Mouse (Mus musculus) limb, embryonic 14.5 days (tissue): ENCODE measurements around the gene Zfhx2. TPM values are rescaled to one million over a fixed set of nuclear protein-coding genes. Genes with fewer than 3 reads are reported as not detected.

ENCODE experiments used
- ATAC-seq: fragments of 200-750 bp; cut with Nextera tagmentation; 2 replicates; pipeline ENCODE4 v1.8.0; 2017; ENCODE audit warnings: low read depth, moderate number of reproducible peaks, moderate TSS enrichment; ENCODE audit not compliant: low FRiP score
- DNase-seq: peaks from one replicate; pipeline ENCODE4 v3.0.0-alpha.2; 2015; ENCODE audit warnings: low spot score
- H3K27ac ChIP-seq: fragments of 300-500 bp; sonication (generic); replicated peaks from 2 replicates; pipeline ENCODE4 v1.5.1; 2014; ENCODE audit warnings: low read depth, mild to moderate bottlenecking, low read length, moderate library complexity, mixed read lengths
- H3K27me3 ChIP-seq: fragments of 300-500 bp; sonication (generic); 2 replicates; pipeline ENCODE4 v1.6.1; 2014; ENCODE audit warnings: low read length, mixed read lengths; ENCODE audit not compliant: control insufficient read depth, insufficient read depth
- H3K36me3 ChIP-seq: fragments of 300-500 bp; sonication (generic); 2 replicates; pipeline ENCODE4 v1.6.1; 2014; ENCODE audit warnings: mild to moderate bottlenecking, low read length, moderate library complexity, mixed read lengths; ENCODE audit not compliant: control insufficient read depth, insufficient read depth
- H3K4me1 ChIP-seq: fragments of 300-500 bp; sonication (generic); 2 replicates; pipeline ENCODE4 v1.6.1; 2014; ENCODE audit warnings: antibody characterized with exemption, low read length, mixed read lengths; ENCODE audit not compliant: control insufficient read depth, insufficient read depth
- H3K4me2 ChIP-seq: fragments of 300-500 bp; sonication (generic); replicated peaks from 2 replicates; pipeline ENCODE4 v1.6.1; 2014; ENCODE audit warnings: low read depth, mild to moderate bottlenecking, low read length, moderate library complexity; ENCODE audit not compliant: severe bottlenecking
- H3K4me3 ChIP-seq: fragments of 300-500 bp; sonication (generic); replicated peaks from 2 replicates; pipeline ENCODE4 v1.5.1; 2014; ENCODE audit warnings: low read length
- H3K9ac ChIP-seq: fragments of 300-500 bp; sonication (generic); 2 replicates; pipeline ENCODE4 v1.6.1; 2014; ENCODE audit warnings: mild to moderate bottlenecking, low read depth, low read length, moderate library complexity; ENCODE audit not compliant: severe bottlenecking
- H3K9me3 ChIP-seq: fragments of 300-500 bp; sonication (generic); 2 replicates; pipeline ENCODE4 v1.6.1; 2016; ENCODE audit warnings: low read length; ENCODE audit not compliant: control insufficient read depth
- POLR2A ChIP-seq: fragments of 200-500 bp; IDR thresholded peaks from 2 replicates; pipeline ENCODE4 v1.8.0; 2012; ENCODE audit warnings: inconsistent platforms, mild to moderate bottlenecking, moderate library complexity, borderline replicate concordance; ENCODE audit not compliant: insufficient read depth, insufficient read length; ENCODE audit errors: extremely low read depth
- WGBS: fragments of 180-500 bp; shearing (Covaris S2); extraction: QIAGEN DNeasy Blood & Tissue Kit; methylation state at CpG from one replicate; pipeline ENCODE4 v1.1.7; 2014; 5-methylcytosine and 5-hydroxymethylcytosine counted together
- polyA plus RNA-seq, 2 experiments: library from polyadenylated mRNA; depleted of rRNA in 1 of 2; stranded (reverse) in 1 of 2; unstranded in 1 of 2; fragments of >200 nt; fragmentation: Nextera tagmentation in 1 of 2; extraction: Ambion mirVana in 1 of 2; gene quantifications; 2 replicates each; pipeline versions ENCODE4 v1.2.1 to v1.2.3; 2012 to 2014

Gene Zfhx2
- polyA plus RNA-seq, 2 experiments: 3.7 to 5.3 TPM

DNA sequence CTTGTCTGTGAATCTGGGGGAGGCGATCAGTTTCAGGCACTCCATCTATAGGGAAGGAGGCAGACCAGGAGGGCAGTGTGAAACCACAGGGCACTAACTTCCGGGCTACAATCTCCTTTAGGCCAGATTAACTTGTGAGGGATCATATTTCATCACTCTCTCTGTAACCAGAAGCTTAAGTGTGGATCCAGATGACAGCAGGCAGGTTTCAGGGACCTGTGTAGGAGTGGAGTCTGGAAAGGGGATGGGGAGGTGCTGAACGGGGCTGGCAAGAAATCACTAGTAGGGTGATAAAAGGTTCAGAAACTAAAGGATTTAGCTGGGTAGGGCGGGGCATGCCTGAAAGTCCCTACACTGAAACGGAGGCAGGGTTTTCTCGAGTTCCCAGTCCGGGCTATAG lies 13.3 kb upstream of the Zfhx2 start:
- H3K27ac ChIP-seq: 0 out of 2 replicates have a peak overlapping the region, but pooled peaks have one; percentile 26
- no peaks in the 10 kb centered on the region for H3K27me3 ChIP-seq
- peak overlapping the region; percentile 63; the same call in 1 of the 2 replicates for H3K9ac ChIP-seq
- peak overlapping the region; percentile 95 for H3K4me2 ChIP-seq
- TF ChIP-seq POLR2A: no peak
- WGBS: under 1% methylated on average over 7 of the region's 7 CpGs
- no peak for ATAC-seq
- peaks cover 7% of the 10 kb centered on the region; the same call in 1 of the 2 replicates for H3K36me3 ChIP-seq
- H3K4me1 ChIP-seq: peaks cover 15% of the 10 kb centered on the region
- H3K4me3 ChIP-seq: peak overlapping the region; percentile 43
- DNase-seq: peak; percentile 38
- H3K9me3 ChIP-seq: no peaks in the 10 kb centered on the region

DNA sequence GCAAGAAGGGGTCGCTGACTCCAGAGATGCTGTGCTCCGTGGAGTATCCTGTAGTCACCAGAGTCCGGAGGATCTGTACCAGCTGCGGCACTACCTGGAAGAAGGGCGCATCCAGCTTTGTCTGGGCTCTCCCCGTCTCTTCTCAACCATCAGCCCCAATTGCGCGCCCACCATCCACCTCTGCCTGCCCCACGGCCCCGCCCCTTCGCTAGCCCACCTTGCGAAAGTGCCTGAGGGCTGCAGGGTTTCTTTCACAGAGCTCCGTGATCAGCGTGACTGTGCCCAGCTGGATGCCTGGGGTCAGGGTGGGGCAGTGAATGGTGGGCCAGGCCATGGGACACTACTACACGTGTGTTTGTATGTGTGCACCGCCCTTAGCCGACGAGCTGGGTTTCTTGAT lies 12.2 kb upstream of the Zfhx2 start:
- Histone ChIP-seq H3K36me3 (peaks cover 10% of the 10 kb centered on the region; the same call in 1 of the 2 replicates), H3K9ac (no peak overlapping the region), H3K4me2 (no peak overlapping the region), H3K27me3 (no peaks in the 10 kb centered on the region), H3K4me3 (no peak overlapping the region), H3K4me1 (peaks cover 12% of the 10 kb centered on the region), H3K9me3 (no peaks in the 10 kb centered on the region), H3K27ac (no peak overlapping the region)
- 80% methylated on average over 18 of the region's 18 CpGs for WGBS
- TF ChIP-seq POLR2A: no peak
- DNase-seq (no peak), ATAC-seq (no peak)

DNA sequence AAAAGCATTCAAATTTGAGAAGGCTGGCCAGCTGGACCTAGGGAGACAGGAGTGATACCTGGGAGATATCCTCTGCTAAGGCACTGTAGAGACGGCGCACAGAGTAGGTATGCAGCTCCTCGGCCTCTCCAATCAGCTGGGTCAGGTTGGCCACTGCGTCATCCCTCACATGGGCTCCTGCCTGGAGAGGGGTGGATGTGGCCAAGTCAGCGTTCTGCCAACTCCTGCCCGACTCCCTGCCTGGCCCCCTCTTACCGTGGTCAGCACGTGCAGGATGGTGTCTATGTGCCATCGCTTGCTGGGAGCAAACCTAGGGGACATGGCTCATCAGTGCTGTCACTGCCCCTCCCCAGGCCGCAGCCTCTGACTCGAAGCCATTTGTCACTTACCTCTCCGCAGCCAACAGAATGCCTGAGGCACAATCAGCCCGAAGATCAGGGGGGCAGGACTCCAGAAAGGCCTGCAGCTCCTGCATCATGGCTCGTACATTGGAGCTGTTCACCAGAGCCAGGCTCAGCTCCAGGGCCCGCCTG lies 10.2 kb upstream of the Zfhx2 start:
- 85% methylated on average over 15 of the region's 15 CpGs for WGBS
- Histone ChIP-seq H3K36me3 (peaks cover 28% of the 10 kb centered on the region), H3K4me2 (no peak overlapping the region), H3K4me1 (peaks cover 7% of the 10 kb centered on the region), H3K27me3 (no peaks in the 10 kb centered on the region), H3K9me3 (no peaks in the 10 kb centered on the region), H3K4me3 (no peak overlapping the region), H3K9ac (no peak overlapping the region), H3K27ac (no peak overlapping the region)
- DNase-seq: no peak
- TF ChIP-seq POLR2A: no peak
- ATAC-seq: no peak

DNA sequence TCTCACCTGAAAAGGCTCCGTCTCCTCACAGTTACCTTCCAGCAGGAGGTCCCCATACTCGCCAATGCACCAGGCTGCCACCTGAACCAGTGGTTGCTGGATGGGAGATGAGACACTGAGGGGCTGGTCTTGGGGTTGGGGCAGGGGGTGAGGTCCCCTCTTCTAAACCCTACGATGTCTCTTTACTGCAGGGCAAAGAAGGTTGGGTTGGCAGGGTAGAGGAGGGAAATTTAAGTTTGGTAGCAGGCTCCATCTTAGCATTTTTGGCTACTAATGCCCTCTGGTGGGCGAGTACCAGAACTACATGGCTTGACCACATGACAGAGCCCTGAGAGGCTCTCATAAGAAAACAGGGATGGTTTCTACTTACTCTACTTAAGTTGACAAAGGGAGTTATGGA lies 9.5 kb upstream of the Zfhx2 start:
- no peak overlapping the region for H3K4me2 ChIP-seq
- no peak overlapping the region for H3K9ac ChIP-seq
- 54% methylated on average over 4 of the region's 4 CpGs for WGBS
- H3K27me3 ChIP-seq: no peaks in the 10 kb centered on the region
- no peak overlapping the region for H3K4me3 ChIP-seq
- H3K27ac ChIP-seq: no peak overlapping the region
- peaks cover 7% of the 10 kb centered on the region for H3K4me1 ChIP-seq
- ATAC-seq: no peak
- TF ChIP-seq POLR2A: no peak
- peaks cover 30% of the 10 kb centered on the region for H3K36me3 ChIP-seq
- peak; percentile 63 for DNase-seq
- H3K9me3 ChIP-seq: no peaks in the 10 kb centered on the region

DNA sequence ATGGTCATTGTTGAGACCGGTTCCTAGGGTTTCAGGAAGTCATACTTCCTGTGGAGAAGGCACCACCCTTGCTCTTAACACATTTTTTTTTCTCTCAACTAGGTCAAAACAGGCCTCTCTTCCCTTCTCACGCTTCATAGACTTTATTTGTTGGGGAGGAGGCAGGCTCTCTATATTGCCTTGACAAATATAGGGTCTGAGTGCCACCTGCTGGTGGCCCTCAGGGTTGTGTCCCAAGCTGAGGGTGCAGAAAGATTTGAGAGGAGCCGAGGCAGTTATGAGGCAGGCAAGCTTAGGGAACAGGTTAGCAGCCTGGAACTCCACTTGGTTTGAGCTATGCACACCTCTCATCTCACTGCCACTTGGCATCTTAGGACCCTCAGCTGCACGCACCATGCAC lies 5.9 kb upstream of the Zfhx2 start:
- no peak for TF ChIP-seq POLR2A
- WGBS: 50% methylated on average over 4 of the region's 4 CpGs

More for the DNA sequence above, 5.9 kb upstream of the Zfhx2 start:
- no peak overlapping the region for H3K4me3 ChIP-seq
- H3K4me1 ChIP-seq: peaks cover 9% of the 10 kb centered on the region
- H3K36me3 ChIP-seq: peaks cover 30% of the 10 kb centered on the region
- no peak overlapping the region for H3K4me2 ChIP-seq
- DNase-seq (no peak), ATAC-seq (no peak)
- no peaks in the 10 kb centered on the region for H3K9me3 ChIP-seq
- H3K9ac ChIP-seq: no peak overlapping the region
- no peak overlapping the region for H3K27ac ChIP-seq
- H3K27me3 ChIP-seq: no peaks in the 10 kb centered on the region
